Mouse (Mus musculus) hindbrain, embryonic 13.5 days (tissue): ENCODE measurements at regions not wholly inside any gene's neighbourhood (a gene's known extent, or its start where the extent isn't known, plus 50 kb on each side); places are given as distances from the start of the nearest gene placed in this dataset.

Experiments used
- ATAC-seq: fragments of 200-750 bp; cut with Nextera tagmentation; 2 replicates; pipeline ENCODE4 v1.8.0; 2017; ENCODE audit warnings: moderate TSS enrichment; ENCODE audit not compliant: low FRiP score
- H3K27ac ChIP-seq: fragments of 300-500 bp; sonication (generic); 2 replicates; pipeline ENCODE4 v1.5.1; 2015; ENCODE audit warnings: inconsistent platforms, mild to moderate bottlenecking, moderate library complexity
- H3K27me3 ChIP-seq: fragments of 300-500 bp; sonication (generic); 2 replicates; pipeline ENCODE4 v1.6.1; 2015; ENCODE audit warnings: mild to moderate bottlenecking, inconsistent platforms
- H3K36me3 ChIP-seq: fragments of 300-500 bp; sonication (generic); 2 replicates; pipeline ENCODE4 v1.6.1; 2015; ENCODE audit warnings: mild to moderate bottlenecking, inconsistent platforms
- H3K4me1 ChIP-seq: fragments of 300-500 bp; sonication (generic); replicated peaks from 2 replicates; pipeline ENCODE4 v1.6.1; 2015; ENCODE audit warnings: inconsistent platforms
- H3K4me2 ChIP-seq: fragments of 300-500 bp; sonication (generic); 2 replicates; pipeline ENCODE4 v1.6.1; 2015; ENCODE audit warnings: inconsistent platforms, mild to moderate bottlenecking, moderate library complexity
- H3K4me3 ChIP-seq: fragments of 300-500 bp; sonication (generic); 2 replicates; pipeline ENCODE4 v1.5.1; 2015; ENCODE audit warnings: mild to moderate bottlenecking, inconsistent platforms
- H3K9ac ChIP-seq: fragments of 300-500 bp; sonication (generic); 2 replicates; pipeline ENCODE4 v1.6.1; 2015; ENCODE audit warnings: mild to moderate bottlenecking, inconsistent platforms
- H3K9me3 ChIP-seq: fragments of 300-500 bp; sonication (generic); 2 replicates; pipeline ENCODE4 v1.6.1; 2016; ENCODE audit warnings: inconsistent platforms
- WGBS: fragments of 180-500 bp; shearing (Covaris S2); methylation state at CpG from one replicate; pipeline ENCODE4 v1.1.7; 2015; 5-methylcytosine and 5-hydroxymethylcytosine counted together

- Histone ChIP-seq H3K4me2 (no peak overlapping the region), H3K4me3 (no peak overlapping the region), H3K27me3 (no peaks in the 10 kb centered on the region), H3K4me1 (no peaks in the 10 kb centered on the region), H3K9ac (no peak overlapping the region), H3K36me3 (no peaks in the 10 kb centered on the region), H3K9me3 (no peaks in the 10 kb centered on the region), H3K27ac (no peak overlapping the region)
- WGBS, result 86% methylated on average over 3 of the region's 3 CpGs
- no peak for ATAC-seq
Observed at GRCm38 (mm10) chr10:122274181-122274580, 174.1 kb upstream of the Avpr1a start.

- no peak overlapping the region for H3K4me3 ChIP-seq
- no peaks in the 10 kb centered on the region for H3K4me1 ChIP-seq
- H3K27ac ChIP-seq, result no peak overlapping the region
- no peak overlapping the region for H3K4me2 ChIP-seq
- 48% methylated on average over 1 of the region's 1 CpGs for WGBS
- H3K9ac ChIP-seq, result no peak overlapping the region
- H3K27me3 ChIP-seq, result no peaks in the 10 kb centered on the region
- no peaks in the 10 kb centered on the region for H3K36me3 ChIP-seq
- no peaks in the 10 kb centered on the region for H3K9me3 ChIP-seq
- no peak for ATAC-seq
Observed at GRCm38 (mm10) chr10:122264070-122264469, 166.9 kb upstream of the Rxylt1 start.

GRCm38 (mm10) chr10:122259354-122259753 lies 162.2 kb upstream of the Rxylt1 start:
- Histone ChIP-seq H3K27me3 (no peaks in the 10 kb centered on the region), H3K9ac (no peak overlapping the region), H3K4me3 (no peak overlapping the region), H3K4me2 (no peak overlapping the region), H3K27ac (no peak overlapping the region), H3K36me3 (no peaks in the 10 kb centered on the region), H3K4me1 (no peaks in the 10 kb centered on the region), H3K9me3 (no peaks in the 10 kb centered on the region)
- WGBS, result 40% methylated on average over 4 of the region's 4 CpGs
- no peak for ATAC-seq

GRCm38 (mm10) chr10:122258711-122259110 lies 161.5 kb upstream of the Rxylt1 start:
- ATAC-seq, result no peak

GRCm38 (mm10) chr10:122231818-122232217 lies 134.6 kb upstream of the Rxylt1 start:
- 87% methylated on average over 7 of the region's 7 CpGs for WGBS
- H3K4me3 ChIP-seq, result no peak overlapping the region
- no peak for ATAC-seq
- H3K36me3 ChIP-seq, result no peaks in the 10 kb centered on the region
- no peaks in the 10 kb centered on the region for H3K27me3 ChIP-seq
- H3K4me1 ChIP-seq, result no peaks in the 10 kb centered on the region
- no peaks in the 10 kb centered on the region for H3K9me3 ChIP-seq
- H3K9ac ChIP-seq, result no peak overlapping the region
- H3K27ac ChIP-seq, result no peak overlapping the region
- no peak overlapping the region for H3K4me2 ChIP-seq

More at GRCm38 (mm10) chr10:122258711-122259110, 161.5 kb upstream of the Rxylt1 start:
- H3K27ac ChIP-seq, result no peak overlapping the region
- no peaks in the 10 kb centered on the region for H3K27me3 ChIP-seq
- WGBS, result 95% methylated on average over 3 of the region's 3 CpGs
- H3K9me3 ChIP-seq, result no peaks in the 10 kb centered on the region
- H3K36me3 ChIP-seq, result no peaks in the 10 kb centered on the region
- H3K4me2 ChIP-seq, result no peak overlapping the region
- no peak overlapping the region for H3K9ac ChIP-seq
- H3K4me1 ChIP-seq, result no peaks in the 10 kb centered on the region
- no peak overlapping the region for H3K4me3 ChIP-seq

- no peaks in the 10 kb centered on the region for H3K9me3 ChIP-seq
- H3K4me3 ChIP-seq, result no peak overlapping the region
- no peak for ATAC-seq
- H3K27me3 ChIP-seq, result no peaks in the 10 kb centered on the region
- WGBS, result 80% methylated on average over 11 of the region's 11 CpGs
- no peaks in the 10 kb centered on the region for H3K36me3 ChIP-seq
- no peak overlapping the region for H3K27ac ChIP-seq
- no peak overlapping the region for H3K4me2 ChIP-seq
- H3K9ac ChIP-seq, result no peak overlapping the region
- H3K4me1 ChIP-seq, result no peaks in the 10 kb centered on the region
Observed at GRCm38 (mm10) chr10:122230746-122231145, 133.6 kb upstream of the Rxylt1 start.

GRCm38 (mm10) chr10:122225679-122226078 lies 128.5 kb upstream of the Rxylt1 start:
- Histone ChIP-seq H3K4me1 (no peaks in the 10 kb centered on the region), H3K9me3 (no peaks in the 10 kb centered on the region), H3K36me3 (no peaks in the 10 kb centered on the region), H3K4me3 (no peak overlapping the region), H3K27ac (no peak overlapping the region), H3K4me2 (no peak overlapping the region), H3K27me3 (no peaks in the 10 kb centered on the region), H3K9ac (no peak overlapping the region)
- WGBS, result 97% methylated on average over 8 of the region's 8 CpGs
- no peak for ATAC-seq

- no peaks in the 10 kb centered on the region for H3K36me3 ChIP-seq
Observed at GRCm38 (mm10) chr10:122223076-122223475, 125.9 kb upstream of the Rxylt1 start.

GRCm38 (mm10) chr10:122217594-122217993 lies 120.4 kb upstream of the Rxylt1 start:
- H3K4me1 ChIP-seq, result no peaks in the 10 kb centered on the region
- H3K4me3 ChIP-seq, result no peak overlapping the region
- ATAC-seq, result no peak
- H3K27ac ChIP-seq, result no peak overlapping the region
- no peak overlapping the region for H3K4me2 ChIP-seq
- H3K9ac ChIP-seq, result no peak overlapping the region
- 72% methylated on average over 4 of the region's 4 CpGs for WGBS
- no peaks in the 10 kb centered on the region for H3K36me3 ChIP-seq
- no peaks in the 10 kb centered on the region for H3K9me3 ChIP-seq
- H3K27me3 ChIP-seq, result no peaks in the 10 kb centered on the region

More at GRCm38 (mm10) chr10:122223076-122223475, 125.9 kb upstream of the Rxylt1 start:
- Histone ChIP-seq H3K27ac (no peak overlapping the region), H3K4me3 (no peak overlapping the region), H3K4me2 (no peak overlapping the region), H3K9me3 (no peaks in the 10 kb centered on the region), H3K27me3 (no peaks in the 10 kb centered on the region), H3K9ac (no peak overlapping the region), H3K4me1 (no peaks in the 10 kb centered on the region)
- no peak for ATAC-seq
- WGBS, result 90% methylated on average over 3 of the region's 3 CpGs

- H3K4me3 ChIP-seq, result no peak overlapping the region
- no peak overlapping the region for H3K27ac ChIP-seq
- ATAC-seq, result no peak
- H3K36me3 ChIP-seq, result no peaks in the 10 kb centered on the region
- no peak overlapping the region for H3K4me2 ChIP-seq
- no peaks in the 10 kb centered on the region for H3K9me3 ChIP-seq
- 0 out of 2 replicates have a peak, but pooled peaks cover 3% of the 10 kb centered on the region for H3K27me3 ChIP-seq
- H3K4me1 ChIP-seq, result peaks cover 7% of the 10 kb centered on the region; the same call in 1 of the 2 replicates
- no peak overlapping the region for H3K9ac ChIP-seq
- WGBS, result 56% methylated on average over 4 of the region's 4 CpGs
Observed at GRCm38 (mm10) chr10:122199791-122200190, 102.6 kb upstream of the Rxylt1 start.

GRCm38 (mm10) chr10:122197703-122198102 lies 100.5 kb upstream of the Rxylt1 start:
- WGBS, result 85% methylated on average over 4 of the region's 4 CpGs
- 0 out of 2 replicates have a peak, but pooled peaks cover 3% of the 10 kb centered on the region for H3K27me3 ChIP-seq
- no peaks in the 10 kb centered on the region for H3K9me3 ChIP-seq
- no peak overlapping the region for H3K9ac ChIP-seq
- H3K4me3 ChIP-seq, result no peak overlapping the region
- no peak overlapping the region for H3K4me2 ChIP-seq
- H3K27ac ChIP-seq, result no peak overlapping the region
- no peaks in the 10 kb centered on the region for H3K36me3 ChIP-seq
- ATAC-seq, result no peak
- H3K4me1 ChIP-seq, result peaks cover 7% of the 10 kb centered on the region; the same call in 1 of the 2 replicates

GRCm38 (mm10) chr10:122194139-122194538 lies 97.0 kb upstream of the Rxylt1 start:
- Histone ChIP-seq H3K9ac (no peak overlapping the region), H3K4me3 (no peak overlapping the region), H3K27me3 (0 out of 2 replicates have a peak, but pooled peaks cover 3% of the 10 kb centered on the region), H3K9me3 (no peaks in the 10 kb centered on the region), H3K36me3 (no peaks in the 10 kb centered on the region), H3K4me2 (no peak overlapping the region), H3K4me1 (no peaks in the 10 kb centered on the region), H3K27ac (no peak overlapping the region)
- no peak for ATAC-seq
- 86% methylated on average over 9 of the region's 9 CpGs for WGBS

GRCm38 (mm10) chr10:122193343-122193742 lies 96.2 kb upstream of the Rxylt1 start:
- 78% methylated on average over 5 of the region's 5 CpGs for WGBS
- H3K4me2 ChIP-seq, result no peak overlapping the region
- no peaks in the 10 kb centered on the region for H3K4me1 ChIP-seq
- H3K9ac ChIP-seq, result no peak overlapping the region
- no peak for ATAC-seq
- H3K9me3 ChIP-seq, result no peaks in the 10 kb centered on the region
- H3K36me3 ChIP-seq, result no peaks in the 10 kb centered on the region
- H3K27me3 ChIP-seq, result 0 out of 2 replicates have a peak, but pooled peaks cover 3% of the 10 kb centered on the region
- no peak overlapping the region for H3K4me3 ChIP-seq
- H3K27ac ChIP-seq, result no peak overlapping the region
